Mouse (Mus musculus) heart, postnatal 4 days (tissue): ENCODE data around the gene Sbp. TPM values are rescaled to one million over a fixed set of nuclear protein-coding genes. Genes with fewer than 3 reads are reported as not detected.

Experiments
- DNase-seq: peaks from one replicate; pipeline ENCODE4 v3.0.0; 2021
- total RNA-seq, 2 experiments: library from RNA; stranded (reverse); gene quantifications; 2 replicates each; pipeline ENCODE4 v1.2.3; 2021

The Sbp gene
- total RNA-seq, 2 experiments from 2014 or later, result not detected

DNA sequence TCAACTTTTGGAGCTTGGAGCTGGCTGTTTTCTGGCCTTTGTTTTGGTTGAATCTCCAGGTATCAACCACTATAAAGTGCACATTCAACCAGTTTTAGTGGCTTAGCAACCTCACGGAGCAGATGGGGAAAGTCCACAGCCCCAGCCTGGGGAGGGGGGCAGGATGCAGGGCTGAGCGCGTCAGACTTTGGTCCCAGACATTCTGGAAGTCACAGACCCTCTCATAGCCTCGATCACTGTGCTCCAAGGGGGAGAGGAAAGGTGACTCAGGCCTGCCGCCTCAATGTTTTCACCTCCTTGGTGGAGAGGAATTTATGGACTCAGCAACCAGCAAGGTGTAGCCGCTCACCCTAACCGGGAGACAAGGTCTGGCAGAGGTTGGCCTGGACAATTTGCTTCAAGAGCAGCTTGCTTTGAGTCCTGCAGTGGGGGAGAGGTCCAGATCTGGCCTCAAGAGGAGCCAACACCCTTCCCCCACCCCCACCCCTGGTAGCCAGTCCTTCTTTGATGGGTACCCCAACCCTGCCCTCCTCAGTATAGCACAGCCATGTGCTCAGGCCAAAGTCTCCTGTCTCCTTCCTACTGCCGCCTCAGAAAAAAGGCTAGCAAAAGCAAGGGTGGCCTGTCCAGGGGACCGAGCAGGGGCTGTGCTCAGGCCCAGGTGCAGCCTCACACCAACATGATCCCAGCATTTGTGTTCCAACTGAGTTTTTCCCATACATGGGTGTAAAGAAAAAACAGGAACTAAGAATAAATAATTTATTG is 51.5 kb downstream of the Sbp start:
- DNase-seq, result no peak

DNA sequence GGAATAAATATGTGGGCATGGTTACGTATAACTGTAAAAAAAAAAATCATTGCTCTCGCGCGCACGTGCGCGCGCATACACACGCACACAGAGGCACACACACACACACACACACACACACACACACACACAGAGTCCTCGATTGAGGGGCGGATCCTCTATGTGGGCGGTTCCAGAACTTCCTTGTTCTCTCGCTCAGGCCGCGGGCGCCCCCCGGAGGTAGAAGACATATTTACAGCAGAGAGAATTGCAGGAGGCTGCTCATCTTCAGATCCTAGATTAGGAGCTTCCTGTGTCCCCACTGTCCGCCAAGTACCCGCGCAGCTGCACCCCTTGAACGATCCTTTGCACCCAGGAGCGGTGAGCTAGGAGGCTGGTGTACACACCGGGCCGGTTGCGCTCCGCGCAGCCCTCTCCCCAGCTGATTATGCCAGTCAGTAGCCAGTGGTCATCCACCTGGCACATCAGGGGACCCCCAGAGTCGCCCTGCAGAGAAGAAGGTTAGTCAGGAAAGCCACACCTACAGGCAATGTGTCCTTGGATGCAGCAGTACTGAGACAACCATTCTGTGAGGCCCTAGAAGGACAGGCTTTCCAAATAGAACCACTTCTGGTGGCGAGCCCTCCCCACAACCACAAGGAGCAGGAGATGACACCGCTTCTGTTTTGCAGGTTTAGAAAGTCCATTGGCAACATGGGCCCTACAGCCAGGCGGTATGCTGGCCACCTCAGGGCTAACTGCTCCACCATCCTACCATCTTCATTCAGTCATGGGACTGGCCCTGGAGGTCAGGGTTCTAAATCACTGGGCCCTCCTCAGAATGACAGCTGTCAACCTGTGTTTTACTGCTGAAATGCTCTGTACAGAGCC is 52.3 kb downstream of the Sbp start:
- peak; percentile 94 for DNase-seq

DNA sequence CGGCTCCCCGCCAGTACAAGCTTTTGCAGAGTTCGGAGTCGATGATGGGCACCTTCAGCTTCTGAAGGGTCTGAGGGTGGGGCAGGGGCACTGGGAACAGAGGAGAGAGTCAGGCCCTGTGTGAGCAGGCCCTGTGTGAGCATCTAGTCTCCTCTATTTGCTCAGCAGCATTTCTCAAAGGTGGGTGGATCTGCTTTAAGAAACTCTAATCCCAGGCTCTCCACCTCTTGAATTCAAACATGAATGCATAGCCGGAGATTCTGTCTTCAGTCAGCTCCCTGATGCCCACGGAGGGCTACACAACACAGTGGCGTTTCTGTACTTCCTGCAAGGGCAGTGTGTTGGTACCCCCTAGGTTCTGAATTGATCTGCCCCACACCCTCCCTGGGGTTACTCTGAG is 53.2 kb downstream of the Sbp start:
- DNase-seq, result no peak

Other genes with a start within 250 kb of the Sbp start
- not detected for gene 1520401A03Rik, start 218.9 kb upstream of the Sbp start, total RNA-seq
- gene Pkmyt1, start 215.3 kb upstream of the Sbp start, total RNA-seq, result 10 to 100 TPM; 16.6 to 16.7 TPM
- 10 to 100 TPM; 19.1 to 19.3 TPM for gene Paqr4, start 200.8 kb upstream of the Sbp start, total RNA-seq
- gene Kremen2, start 195.8 kb upstream of the Sbp start, total RNA-seq, result not detected
- gene Flywch1, start 170.1 kb upstream of the Sbp start, total RNA-seq, result 10 to 100 TPM; 32.8 to 33.4 TPM
- 1 to 10 TPM; 1.2 to 2.2 TPM for gene Flywch2, start 155.6 kb upstream of the Sbp start, total RNA-seq
- 100 to 1,000 TPM; 275 to 287 TPM for gene Srrm2, start 151.1 kb upstream of the Sbp start, total RNA-seq
- 100 to 1,000 TPM; 413 to 427 TPM for gene Elob, start 112.5 kb upstream of the Sbp start, total RNA-seq
- gene Prss33, start 105.6 kb upstream of the Sbp start, total RNA-seq, result not detected
- gene Prss32, start 97.8 kb upstream of the Sbp start, total RNA-seq, result not detected
- not detected for gene Prss41, start 97.5 kb upstream of the Sbp start, total RNA-seq
- gene Prss21, start 73.6 kb upstream of the Sbp start, total RNA-seq, result not detected
- not detected for gene Dcpp1, start 60.8 kb upstream of the Sbp start, total RNA-seq
- gene Dcpp2, start 60.8 kb upstream of the Sbp start, total RNA-seq, result not detected
- gene Dcpp3, start 24.2 kb upstream of the Sbp start, total RNA-seq, result not detected
- not detected for gene Sbpl, start 13.6 kb downstream of the Sbp start, total RNA-seq
- not detected for gene Prss30, start 38.9 kb downstream of the Sbp start, total RNA-seq
- gene Prss22, start 56.4 kb downstream of the Sbp start, total RNA-seq, result not detected
- gene Prss27, start 96.5 kb downstream of the Sbp start, total RNA-seq, result not detected
- gene Kctd5, start 131.8 kb downstream of the Sbp start, total RNA-seq, result 10 to 100 TPM; 25.4 to 26.0 TPM
- 10 to 100 TPM; 62.1 to 62.6 TPM for gene Pdpk1, start 209.3 kb downstream of the Sbp start, total RNA-seq
- gene Amdhd2, start 222.1 kb downstream of the Sbp start, total RNA-seq, result 10 to 100 TPM; 19.5 to 19.6 TPM
- gene Atp6v0c, start 228.0 kb downstream of the Sbp start, total RNA-seq, result 100 to 1,000 TPM; 291 to 298 TPM